1 mouse cellular context compared by ENCODE assay signal in genomic region chr6:89596510-89596909, GRCm38 (mm10).
TF ChIP-seq lines count a peak whose summit lies in the region.

No protein-coding gene starts in this region.

TF ChIP-seq in CH12.LX, 34 proteins besides CTCF, POLR2A, EP300 and RAD21 (continued from another document):
- TF ChIP-seq PAX5 (IDR thresholded peaks at IDR 0.05; ENCODE audit: low read length) = no peak
